Mouse (Mus musculus) intestine, embryonic 15.5 days (tissue): ENCODE measurements around the gene Dstn. TPM values are rescaled to one million over a fixed set of nuclear protein-coding genes. Genes with fewer than 3 reads are reported as not detected.
A peak's percentile ranks its signal among the peaks of the same experiment; 100 is the strongest.

ENCODE experiments used
- ATAC-seq: fragments of 200-750 bp; cut with Nextera tagmentation; 2 replicates; pipeline ENCODE4 v1.8.0; 2017; ENCODE audit warnings: moderate TSS enrichment, moderate library complexity
- H3K27ac ChIP-seq: fragments of 300-500 bp; sonication (generic); 2 replicates; pipeline ENCODE4 v1.5.1; 2015; ENCODE audit warnings: mild to moderate bottlenecking, inconsistent platforms
- H3K27me3 ChIP-seq: fragments of 300-500 bp; sonication (generic); replicated peaks from 2 replicates; pipeline ENCODE4 v1.6.1; 2015; ENCODE audit warnings: inconsistent platforms
- H3K36me3 ChIP-seq: fragments of 300-500 bp; sonication (generic); 2 replicates; pipeline ENCODE4 v1.6.1; 2015; ENCODE audit warnings: inconsistent platforms
- H3K4me1 ChIP-seq: fragments of 300-500 bp; sonication (generic); replicated peaks from 2 replicates; pipeline ENCODE4 v1.6.1; 2015; ENCODE audit warnings: inconsistent platforms
- H3K4me2 ChIP-seq: fragments of 300-500 bp; sonication (generic); replicated peaks from 2 replicates; pipeline ENCODE4 v1.6.1; 2015; ENCODE audit warnings: mild to moderate bottlenecking, inconsistent platforms
- H3K4me3 ChIP-seq: fragments of 300-500 bp; sonication (generic); replicated peaks from 2 replicates; pipeline ENCODE4 v1.5.1; 2015; ENCODE audit warnings: inconsistent platforms
- H3K9ac ChIP-seq: fragments of 300-500 bp; sonication (generic); 2 replicates; pipeline ENCODE4 v1.6.1; 2015; ENCODE audit warnings: inconsistent platforms
- H3K9me3 ChIP-seq: fragments of 300-500 bp; sonication (generic); 2 replicates; pipeline ENCODE4 v1.6.1; 2016; ENCODE audit warnings: inconsistent platforms
- WGBS: fragments of 180-500 bp; shearing (Covaris S2); methylation state at CpG from one replicate; pipeline ENCODE4 v1.1.7; 2015; 5-methylcytosine and 5-hydroxymethylcytosine counted together
- polyA plus RNA-seq: library from polyadenylated mRNA; unstranded; fragments of >200 nt; fragmentation: Nextera tagmentation; extraction: Ambion mirVana; gene quantifications from 2 replicates; pipeline ENCODE4 v1.2.1, GENCODE M21; 2015

The Dstn gene
- polyA plus RNA-seq, 1 experiment from 2014 or later, result 711 TPM

DNA sequence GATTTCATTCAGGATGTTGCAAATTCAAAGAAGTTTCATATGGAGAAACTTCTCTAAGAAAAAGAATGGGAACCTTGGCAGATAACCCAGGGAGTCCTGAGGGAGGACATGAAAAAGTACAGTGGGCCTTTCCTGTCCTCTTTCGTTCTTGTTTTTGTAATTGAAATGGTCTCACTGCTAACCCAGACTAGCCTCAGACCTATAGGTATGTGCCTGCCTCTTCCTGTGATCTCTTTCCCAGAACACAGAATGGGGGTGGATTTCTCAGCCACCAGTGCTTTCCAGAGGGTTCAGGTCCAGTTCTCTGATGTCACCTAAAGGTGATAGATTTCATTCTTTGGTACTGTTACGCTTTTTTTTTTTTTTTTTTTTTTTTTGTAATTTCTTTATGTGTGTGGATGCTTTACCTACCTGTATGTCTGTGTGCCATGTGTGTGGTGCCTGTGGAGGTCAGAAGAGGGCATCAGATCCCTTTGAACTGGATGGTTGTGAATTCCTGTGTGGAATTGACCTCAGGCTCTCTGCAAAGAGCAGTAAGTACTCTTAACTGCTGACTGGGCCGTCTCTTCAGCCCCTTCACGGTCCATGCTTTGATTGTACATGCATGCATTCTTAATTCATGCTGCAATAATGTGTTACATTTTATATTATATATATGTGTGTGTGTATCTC, 3.8 kb downstream of the Dstn start:
- Histone ChIP-seq H3K27me3 (no peaks in the 10 kb centered on the region), H3K9me3 (no peaks in the 10 kb centered on the region), H3K9ac (no peak overlapping the region), H3K4me3 (no peak overlapping the region), H3K4me2 (peak overlapping the region; percentile 63; the same call in 1 of the 2 replicates), H3K27ac (no peak overlapping the region), H3K36me3 (no peaks in the 10 kb centered on the region), H3K4me1 (0 out of 2 replicates have a peak, but pooled peaks cover 8% of the 10 kb centered on the region)
- 56% methylated on average over 4 of the region's 4 CpGs for WGBS
- ATAC-seq, result no peak

- H3K27ac ChIP-seq, result no peak overlapping the region
- 0 out of 2 replicates have a peak overlapping the region, but pooled peaks have one; percentile 11 for H3K4me2 ChIP-seq
- peaks cover 11% of the 10 kb centered on the region; the same call in 1 of the 2 replicates for H3K4me1 ChIP-seq
- WGBS, result 50% methylated on average over 7 of the region's 7 CpGs
- H3K27me3 ChIP-seq, result no peaks in the 10 kb centered on the region
- H3K4me3 ChIP-seq, result no peak overlapping the region
- no peak overlapping the region for H3K9ac ChIP-seq
- ATAC-seq, result no peak; the same call in 1 of the 2 replicates
- no peaks in the 10 kb centered on the region for H3K36me3 ChIP-seq
- H3K9me3 ChIP-seq, result no peaks in the 10 kb centered on the region
Measured at GRCm38 (mm10) chr2:143924085-143924484, 9.0 kb downstream of the Dstn start.

DNA sequence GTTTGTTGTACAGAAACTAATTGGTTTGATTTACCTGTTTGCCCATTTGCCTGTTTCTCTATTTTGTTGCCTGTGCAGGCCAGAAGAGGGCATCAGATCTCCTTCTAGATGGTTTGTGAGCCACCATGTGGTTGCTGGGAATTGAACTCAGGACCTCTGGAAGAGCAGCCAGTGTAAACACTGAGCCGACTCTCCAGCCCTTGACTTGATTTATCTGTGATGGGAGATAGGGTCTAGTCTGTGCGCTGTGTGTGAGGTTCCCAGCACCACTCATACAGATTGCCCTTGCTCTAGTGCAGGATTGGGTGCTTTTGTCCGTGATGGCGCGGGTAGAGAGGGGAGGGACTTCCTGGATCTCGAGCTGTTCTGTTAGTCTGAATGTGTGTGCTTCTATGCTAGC, 10.7 kb downstream of the Dstn start:
- Histone ChIP-seq H3K36me3 (no peaks in the 10 kb centered on the region), H3K27ac (no peak overlapping the region), H3K4me3 (no peak overlapping the region), H3K9me3 (no peaks in the 10 kb centered on the region), H3K4me2 (no peak overlapping the region), H3K4me1 (peaks cover 9% of the 10 kb centered on the region; the same call in 1 of the 2 replicates), H3K9ac (no peak overlapping the region), H3K27me3 (no peaks in the 10 kb centered on the region)
- ATAC-seq, result no peak
- WGBS, result 88% methylated on average over 6 of the region's 6 CpGs

DNA sequence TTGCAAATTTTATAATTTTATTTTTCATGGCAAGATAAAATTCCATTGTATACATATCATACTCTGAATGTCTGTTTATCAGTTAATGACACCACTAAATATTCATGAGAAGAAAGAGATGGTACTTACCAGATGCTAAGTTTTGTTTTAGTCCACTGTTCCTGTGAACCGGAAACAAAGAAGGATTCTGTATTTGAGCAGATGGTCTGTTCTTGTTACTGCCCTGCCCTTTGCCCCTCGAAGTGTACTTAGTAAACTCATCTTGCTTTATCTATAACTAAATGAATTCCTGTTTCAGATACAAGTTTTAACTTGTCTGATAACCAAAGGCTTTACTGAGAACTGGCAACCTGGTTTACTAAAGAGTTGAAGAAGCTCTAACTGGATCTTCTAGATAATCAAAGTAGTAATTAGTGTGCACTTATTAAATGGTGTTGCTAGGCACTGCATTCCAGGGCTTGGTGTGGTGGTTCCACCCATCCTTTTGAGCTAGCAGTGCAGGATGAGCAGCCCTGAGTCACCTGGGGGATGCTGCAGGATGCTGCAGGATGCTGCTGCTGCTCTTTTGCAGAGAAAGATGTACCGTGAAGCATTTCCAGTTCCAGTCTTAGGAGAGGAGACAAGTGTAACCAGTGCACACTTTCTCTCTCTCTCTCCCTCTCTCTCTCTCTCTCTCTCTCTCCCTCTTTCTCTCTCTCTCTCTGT, 14.6 kb downstream of the Dstn start:
- Histone ChIP-seq H3K36me3 (no peaks in the 10 kb centered on the region), H3K9me3 (no peaks in the 10 kb centered on the region), H3K4me3 (no peak overlapping the region), H3K27me3 (no peaks in the 10 kb centered on the region), H3K4me2 (no peak overlapping the region), H3K9ac (no peak overlapping the region), H3K4me1 (peaks cover 6% of the 10 kb centered on the region; the same call in 1 of the 2 replicates), H3K27ac (no peak overlapping the region)
- peak; percentile 57 for ATAC-seq
- 39% methylated on average over 3 of the region's 3 CpGs for WGBS

DNA sequence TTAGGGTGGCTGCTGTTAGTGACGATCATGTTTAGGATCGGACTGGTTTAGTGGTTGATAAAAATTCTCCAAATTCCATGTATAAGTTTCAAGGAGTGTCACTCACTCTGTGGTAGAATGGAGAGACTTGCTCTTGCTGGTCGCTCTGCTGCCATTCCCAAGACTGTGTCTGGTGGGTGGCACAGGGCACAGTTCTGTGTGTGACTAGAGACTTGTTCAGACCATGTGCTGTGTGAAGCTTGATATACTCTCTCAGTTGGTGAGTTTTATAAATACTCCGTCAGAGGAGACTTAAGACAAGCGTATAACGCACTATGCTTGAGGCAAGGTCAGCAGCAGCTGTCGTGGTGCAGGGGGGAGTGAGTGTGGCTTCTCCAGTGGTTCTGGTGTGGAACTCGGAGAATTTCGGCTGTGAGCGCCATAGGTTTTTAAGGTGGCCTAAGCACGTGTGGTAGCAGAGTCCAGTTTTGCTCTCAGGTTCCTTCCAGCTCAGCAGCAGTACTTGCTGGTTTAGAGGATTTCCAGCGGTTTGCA, 17.3 kb downstream of the Dstn start:
- no peak for ATAC-seq
- peaks cover 6% of the 10 kb centered on the region; the same call in 1 of the 2 replicates for H3K4me1 ChIP-seq
- no peak overlapping the region for H3K9ac ChIP-seq
- H3K36me3 ChIP-seq, result no peaks in the 10 kb centered on the region
- no peak overlapping the region for H3K27ac ChIP-seq
- WGBS, result 71% methylated on average over 12 of the region's 12 CpGs
- H3K4me2 ChIP-seq, result no peak overlapping the region
- no peaks in the 10 kb centered on the region for H3K9me3 ChIP-seq
- no peaks in the 10 kb centered on the region for H3K27me3 ChIP-seq
- no peak overlapping the region for H3K4me3 ChIP-seq

DNA sequence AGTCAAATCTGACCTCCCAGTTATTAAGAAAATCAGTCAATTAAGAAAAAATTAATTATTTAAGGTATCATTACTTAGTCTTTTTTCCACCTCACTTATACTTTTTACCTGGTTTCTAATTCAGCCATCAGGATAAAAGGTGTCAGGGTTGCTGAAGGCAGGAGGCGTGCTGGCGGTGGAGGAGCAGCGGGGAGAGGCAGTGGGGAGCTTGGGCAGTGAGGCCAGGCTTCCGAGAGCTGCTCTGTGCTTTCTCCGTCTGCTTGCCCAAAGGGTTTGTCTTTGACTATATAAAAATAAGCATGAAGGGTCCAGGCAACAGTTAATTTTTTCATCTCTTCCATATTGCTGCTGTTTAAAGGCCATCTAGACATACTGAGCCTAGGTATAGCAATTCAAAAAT, 18.4 kb downstream of the Dstn start:
- Histone ChIP-seq H3K4me3 (no peak overlapping the region), H3K9ac (no peak overlapping the region), H3K27me3 (no peaks in the 10 kb centered on the region), H3K27ac (no peak overlapping the region), H3K36me3 (no peaks in the 10 kb centered on the region), H3K9me3 (no peaks in the 10 kb centered on the region), H3K4me1 (peaks cover 6% of the 10 kb centered on the region; the same call in 1 of the 2 replicates), H3K4me2 (no peak overlapping the region)
- 92% methylated on average over 5 of the region's 5 CpGs for WGBS
- ATAC-seq, result no peak

- Histone ChIP-seq H3K36me3 (no peaks in the 10 kb centered on the region), H3K4me3 (no peak overlapping the region), H3K9me3 (no peaks in the 10 kb centered on the region), H3K9ac (no peak overlapping the region), H3K27me3 (no peaks in the 10 kb centered on the region), H3K27ac (no peak overlapping the region), H3K4me1 (peaks cover 6% of the 10 kb centered on the region; the same call in 1 of the 2 replicates), H3K4me2 (no peak overlapping the region)
- 86% methylated on average over 8 of the region's 8 CpGs for WGBS
- no peak for ATAC-seq
Measured at GRCm38 (mm10) chr2:143934439-143934838, 19.3 kb downstream of the Dstn start.

DNA sequence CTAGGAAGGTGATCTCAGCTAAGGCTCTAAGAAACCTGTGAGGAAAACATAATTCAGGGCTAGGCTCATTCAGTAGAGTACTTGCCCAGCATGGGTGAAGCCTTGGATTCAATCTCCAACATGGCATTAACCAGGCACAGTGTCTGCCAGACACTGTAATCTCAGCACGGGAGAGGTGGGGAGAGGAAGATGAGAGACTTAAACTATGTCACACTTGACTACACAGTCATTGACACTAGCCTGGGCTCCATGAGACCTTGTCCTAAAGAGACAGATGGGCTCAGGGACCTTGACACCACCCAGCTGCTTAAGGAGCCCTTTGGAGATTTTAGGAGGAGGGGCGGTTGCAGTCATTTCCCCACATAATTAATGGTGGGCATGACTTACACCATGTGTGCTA, 22.7 kb downstream of the Dstn start:
- ATAC-seq, result no peak
- WGBS, result 66% methylated on average over 2 of the region's 2 CpGs
- Histone ChIP-seq H3K27ac (no peak overlapping the region), H3K9ac (no peak overlapping the region), H3K4me1 (no peaks in the 10 kb centered on the region), H3K36me3 (0 out of 2 replicates have a peak, but pooled peaks cover 6% of the 10 kb centered on the region), H3K4me2 (no peak overlapping the region), H3K27me3 (no peaks in the 10 kb centered on the region), H3K4me3 (no peak overlapping the region), H3K9me3 (no peaks in the 10 kb centered on the region)

GRCm38 (mm10) chr2:143940406-143940805, 25.3 kb downstream of the Dstn start:
- Histone ChIP-seq H3K9me3 (no peaks in the 10 kb centered on the region), H3K9ac (no peak overlapping the region), H3K27me3 (no peaks in the 10 kb centered on the region), H3K4me3 (no peak overlapping the region), H3K27ac (no peak overlapping the region), H3K4me1 (no peaks in the 10 kb centered on the region), H3K36me3 (peaks cover 25% of the 10 kb centered on the region), H3K4me2 (no peak overlapping the region)
- WGBS, result 92% methylated on average over 5 of the region's 5 CpGs
- ATAC-seq, result no peak

DNA sequence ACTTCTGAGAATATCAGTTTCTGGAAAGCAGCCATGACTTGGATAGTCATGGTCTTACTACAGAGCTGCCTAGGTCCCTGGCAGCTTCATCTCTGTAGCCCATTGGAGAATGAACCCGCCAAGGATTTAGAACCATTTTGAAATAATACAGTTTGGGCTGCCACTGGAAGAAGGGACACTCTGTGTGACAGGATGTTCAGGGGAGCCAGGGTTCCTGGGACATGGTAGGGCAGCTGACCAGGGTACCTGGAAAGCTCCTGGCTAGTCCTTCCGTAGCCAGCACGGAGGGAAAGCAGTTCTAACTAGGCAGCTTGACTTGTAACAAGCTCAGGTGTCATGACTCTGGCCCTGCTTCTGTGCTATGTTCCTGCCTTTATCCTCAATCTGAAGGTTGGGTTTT, 29.7 kb downstream of the Dstn start:
- Histone ChIP-seq H3K27ac (no peak overlapping the region), H3K36me3 (peaks cover 65% of the 10 kb centered on the region), H3K4me1 (no peaks in the 10 kb centered on the region), H3K9ac (no peak overlapping the region), H3K4me3 (no peak overlapping the region), H3K9me3 (no peaks in the 10 kb centered on the region), H3K4me2 (no peak overlapping the region), H3K27me3 (no peaks in the 10 kb centered on the region)
- WGBS, result 89% methylated on average over 3 of the region's 3 CpGs
- no peak for ATAC-seq

DNA sequence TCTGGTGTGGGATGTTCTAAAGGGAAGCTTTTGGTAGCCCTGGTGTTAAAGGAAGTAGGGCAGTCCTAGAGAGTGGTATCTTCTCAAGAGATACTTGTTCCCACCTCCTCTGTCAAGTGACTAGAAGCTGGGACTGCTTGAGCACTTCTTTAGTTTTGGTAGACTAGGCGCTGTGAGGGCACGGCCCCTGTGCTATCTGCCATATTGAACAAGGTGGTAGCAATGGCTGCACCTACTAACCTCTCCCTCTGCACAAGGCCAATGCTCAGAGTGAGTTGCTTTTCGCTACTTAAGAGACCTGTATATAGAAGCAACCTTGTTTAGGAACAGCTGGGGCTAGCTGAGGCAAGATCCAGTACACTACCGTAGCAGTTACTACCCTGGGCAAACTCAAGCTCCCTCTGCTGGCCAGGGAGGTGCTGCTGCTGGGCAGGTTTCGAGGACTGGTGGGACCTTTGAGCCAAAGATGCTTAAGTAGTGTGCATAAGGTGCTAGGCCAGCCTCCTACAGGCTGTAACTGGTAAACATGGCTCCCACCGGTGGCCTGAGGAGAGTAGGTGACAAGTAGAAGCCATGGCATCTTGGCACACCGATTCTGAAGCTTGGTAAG, 30.5 kb downstream of the Dstn start:
- no peak overlapping the region for H3K4me3 ChIP-seq
- no peaks in the 10 kb centered on the region for H3K4me1 ChIP-seq
- no peak overlapping the region for H3K4me2 ChIP-seq
- H3K27me3 ChIP-seq, result no peaks in the 10 kb centered on the region
- H3K9ac ChIP-seq, result no peak overlapping the region
- H3K36me3 ChIP-seq, result peaks cover 66% of the 10 kb centered on the region
- H3K9me3 ChIP-seq, result no peaks in the 10 kb centered on the region
- 84% methylated on average over 7 of the region's 7 CpGs for WGBS
- no peak overlapping the region for H3K27ac ChIP-seq
- peak; percentile 46 for ATAC-seq

DNA sequence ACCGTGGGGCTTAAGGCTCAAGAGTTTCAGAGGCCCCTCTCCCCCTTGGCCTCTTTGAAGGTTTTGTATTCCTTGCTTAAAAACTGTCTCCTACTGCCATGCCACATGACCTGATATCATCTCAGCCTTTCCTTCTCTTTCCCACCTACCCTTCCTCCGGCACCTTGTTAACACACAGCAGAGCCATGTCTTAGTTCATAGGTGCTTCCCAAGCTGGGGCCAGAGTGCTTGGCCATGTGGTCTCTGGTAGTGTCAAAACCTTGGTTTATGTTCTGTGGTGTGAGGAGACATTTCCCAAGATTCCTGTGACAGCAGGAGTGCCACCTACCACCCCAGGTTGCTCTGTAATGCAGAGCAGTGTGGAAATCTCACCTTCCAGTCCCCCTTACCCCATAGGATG, 31.3 kb downstream of the Dstn start:
- Histone ChIP-seq H3K9ac (no peak overlapping the region), H3K27me3 (no peaks in the 10 kb centered on the region), H3K4me2 (no peak overlapping the region), H3K9me3 (no peaks in the 10 kb centered on the region), H3K36me3 (peaks cover 74% of the 10 kb centered on the region), H3K4me3 (no peak overlapping the region), H3K4me1 (no peaks in the 10 kb centered on the region), H3K27ac (no peak overlapping the region)
- 83% methylated on average over 2 of the region's 2 CpGs for WGBS
- ATAC-seq, result no peak
